Mouse (Mus musculus) hindlimb bud, embryonic 11.5 days (tissue): ENCODE data around the gene Limk2.

Experiments
- DNase-seq: peaks from one replicate; pipeline ENCODE4 v3.0.0-alpha.2; 2012; ENCODE audit warnings: low read depth, low spot score; ENCODE audit errors: extremely low spot score

The Limk2 gene

DNA sequence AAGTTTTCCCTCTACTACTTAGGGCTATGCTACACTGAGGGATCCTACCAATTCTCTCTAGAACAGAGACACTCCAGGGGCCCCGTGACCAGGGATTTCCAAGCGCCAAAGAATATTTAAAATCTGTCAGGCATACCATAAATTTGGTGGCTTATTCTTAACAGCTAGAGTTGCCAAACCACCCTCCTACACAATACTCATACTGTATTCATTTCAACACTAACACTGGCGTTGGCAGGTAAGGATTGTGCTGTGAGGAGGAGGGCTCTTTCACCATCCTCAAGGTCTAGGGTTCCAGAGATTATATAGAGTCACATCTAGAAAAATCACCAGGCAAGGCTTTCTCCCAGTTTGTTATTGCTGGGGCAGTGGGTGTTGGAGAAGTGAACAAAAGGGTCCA lies 7.4 kb upstream of the Limk2 start:
- no peak for DNase-seq

DNA sequence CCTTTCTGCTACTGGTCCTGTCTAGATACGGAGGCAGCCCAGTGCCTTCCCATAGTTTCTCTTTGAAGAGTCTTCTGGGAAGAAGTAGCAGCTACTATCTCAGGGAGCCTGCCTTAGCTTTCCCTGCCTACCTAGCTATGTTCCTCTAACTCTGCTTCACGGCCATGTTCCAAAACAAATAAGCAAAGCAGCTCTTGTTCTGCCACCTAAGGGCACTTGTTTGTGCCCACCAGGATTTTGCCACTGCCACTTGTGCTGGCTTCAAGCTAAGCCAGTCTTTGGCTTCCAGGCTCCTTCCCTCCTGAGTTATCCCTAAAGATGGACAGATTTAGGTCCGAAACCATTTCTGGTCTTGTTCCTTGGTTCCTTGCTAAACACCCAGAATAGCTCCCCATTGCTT lies 3.1 kb upstream of the Limk2 start:
- DNase-seq = no peak

GRCm38 (mm10) chr11:3408131-3408996 lies 625 bp downstream of the Limk2 start:
- DNase-seq = no peak

DNA sequence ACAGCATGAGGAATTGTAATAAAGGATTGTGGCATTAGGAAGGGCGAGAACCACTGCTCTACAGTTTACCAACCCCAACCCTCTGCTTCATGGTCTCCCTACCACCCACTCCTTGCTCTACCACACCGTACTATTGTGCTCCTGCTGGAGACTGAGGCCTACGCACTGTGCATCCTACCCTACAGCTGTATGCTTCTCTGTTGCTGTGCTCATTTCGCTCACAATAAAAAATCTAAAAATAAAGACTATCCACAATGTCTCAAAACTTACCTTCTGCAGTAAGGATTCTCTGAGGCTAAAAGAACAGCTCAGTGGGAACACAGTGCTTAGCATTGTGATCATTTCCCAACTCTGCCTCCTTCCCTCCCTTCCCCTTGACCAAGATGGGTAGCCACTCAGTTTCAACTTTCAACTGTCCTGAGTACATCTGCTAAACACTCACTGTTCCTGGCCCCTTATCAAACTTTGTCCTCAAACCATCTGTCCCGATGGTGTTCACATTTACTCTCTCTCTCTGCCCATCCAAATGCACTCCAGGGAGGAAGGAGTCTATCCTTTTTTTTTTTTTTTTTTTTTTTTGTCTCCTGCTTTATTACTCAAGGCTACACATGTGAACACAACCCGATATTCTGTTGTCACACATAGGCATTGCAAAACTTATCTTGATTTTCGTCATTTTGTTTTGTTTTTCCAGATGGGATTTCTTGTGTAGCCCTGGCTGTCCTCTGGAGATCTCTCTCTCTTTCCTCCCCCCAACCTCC lies 4.5 kb downstream of the Limk2 start:
- no peak for DNase-seq

DNA sequence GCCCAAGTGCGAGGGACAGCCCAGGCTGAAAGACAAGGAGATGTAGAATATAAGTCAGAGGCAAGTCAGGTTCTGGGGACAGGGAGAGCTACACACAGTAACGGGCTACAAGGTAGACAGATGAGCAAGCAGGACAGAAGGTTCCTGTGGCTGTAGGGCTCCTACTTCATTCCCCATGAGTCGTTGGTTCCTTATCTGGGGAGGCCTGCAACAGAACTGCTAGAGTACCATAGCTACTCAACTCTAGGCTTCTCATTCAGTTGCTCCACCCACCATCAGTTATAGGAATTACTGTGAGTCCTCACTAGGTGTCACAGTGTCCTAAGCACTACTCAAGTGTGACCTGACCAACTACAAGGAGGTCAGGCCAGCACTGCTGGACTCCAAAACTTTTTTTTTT lies 6.0 kb downstream of the Limk2 start:
- no peak for DNase-seq

- DNase-seq = no peak
Measured at GRCm38 (mm10) chr11:3398318-3398717, 10.7 kb downstream of the Limk2 start.

DNA sequence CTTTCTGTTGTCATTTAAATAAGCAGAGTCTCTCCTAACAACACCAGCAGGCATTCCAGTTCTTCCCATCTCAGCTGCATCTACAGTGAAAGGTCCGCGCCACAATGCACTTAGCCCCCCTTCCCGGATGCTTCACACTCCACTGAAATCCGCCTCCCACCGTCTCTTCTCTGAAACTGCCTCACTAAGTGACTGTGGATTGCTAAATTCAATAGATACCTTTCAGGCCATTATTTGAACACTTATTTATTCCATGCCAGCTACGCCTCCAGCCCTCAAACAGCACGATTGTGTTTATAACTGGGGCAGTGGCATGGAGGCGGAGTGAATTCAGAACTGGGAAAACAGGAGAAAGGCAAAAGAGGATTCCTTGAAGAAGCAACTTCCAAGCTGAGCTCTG lies 12.4 kb downstream of the Limk2 start:
- DNase-seq = no peak

GRCm38 (mm10) chr11:3396091-3396490 lies 12.9 kb downstream of the Limk2 start:
- DNase-seq = no peak

DNA sequence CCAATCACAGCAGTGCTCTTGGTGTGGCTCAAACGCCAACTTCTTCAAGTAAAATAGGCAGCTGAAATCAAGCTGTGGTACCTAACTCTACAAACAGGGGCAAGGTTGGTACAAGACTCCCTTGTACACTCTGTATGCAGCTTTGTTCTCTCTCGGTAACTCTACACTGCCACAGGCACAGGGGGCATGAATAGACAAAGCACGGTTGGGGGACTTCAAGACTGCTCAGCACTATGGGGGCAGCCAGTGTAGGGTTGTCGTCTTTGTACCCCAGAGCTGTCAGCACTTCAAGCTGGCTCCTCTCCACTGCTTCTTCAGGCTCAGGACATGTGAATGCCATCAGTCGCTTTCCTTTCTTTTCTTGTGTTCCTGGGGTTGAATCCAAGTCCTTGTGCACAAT lies 14.5 kb downstream of the Limk2 start:
- no peak for DNase-seq

- no peak for DNase-seq
Measured at GRCm38 (mm10) chr11:3392526-3392925, 16.5 kb downstream of the Limk2 start.

GRCm38 (mm10) chr11:3390789-3391188 lies 18.2 kb downstream of the Limk2 start:
- DNase-seq = no peak

- no peak for DNase-seq
Measured at GRCm38 (mm10) chr11:3389996-3390395, 19.0 kb downstream of the Limk2 start.

DNA sequence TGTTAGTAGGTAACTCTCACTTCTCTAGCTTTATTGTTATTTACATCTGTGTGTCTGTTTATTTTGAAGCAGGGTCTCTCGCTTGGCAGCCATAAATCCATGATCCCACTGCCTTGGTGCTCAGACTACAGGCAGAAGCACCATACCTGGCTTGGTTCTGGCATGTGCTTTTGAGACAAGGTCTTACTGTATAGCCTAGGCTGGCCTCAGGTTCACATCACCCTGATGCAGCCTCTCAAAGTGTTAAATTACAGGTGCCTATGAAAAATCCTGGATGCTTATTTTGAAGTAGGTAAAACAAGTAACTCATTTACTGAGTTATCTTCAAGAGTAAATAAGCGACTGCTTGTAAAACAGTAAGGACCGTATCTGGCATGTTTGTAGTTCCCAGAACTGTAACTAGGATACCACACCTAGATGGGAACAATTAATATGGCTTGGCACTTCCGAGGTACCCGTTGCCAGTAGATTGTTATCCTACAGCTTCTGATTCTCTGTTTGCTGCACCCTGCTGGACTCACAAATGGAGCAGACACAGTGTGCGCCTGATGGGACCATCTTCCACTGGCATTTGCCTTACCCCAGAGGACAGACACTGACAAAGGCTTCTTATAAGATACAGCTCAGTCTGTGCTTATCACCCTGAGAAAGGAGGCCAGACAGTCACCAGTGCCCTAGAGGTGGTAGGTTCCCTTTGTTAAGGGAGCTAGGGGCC lies 21.4 kb downstream of the Limk2 start:
- no peak for DNase-seq

- DNase-seq = no peak
Measured at GRCm38 (mm10) chr11:3386941-3387368, 22.0 kb downstream of the Limk2 start.

- DNase-seq = no peak
Measured at GRCm38 (mm10) chr11:3382602-3383594, 26.1 kb downstream of the Limk2 start.

DNA sequence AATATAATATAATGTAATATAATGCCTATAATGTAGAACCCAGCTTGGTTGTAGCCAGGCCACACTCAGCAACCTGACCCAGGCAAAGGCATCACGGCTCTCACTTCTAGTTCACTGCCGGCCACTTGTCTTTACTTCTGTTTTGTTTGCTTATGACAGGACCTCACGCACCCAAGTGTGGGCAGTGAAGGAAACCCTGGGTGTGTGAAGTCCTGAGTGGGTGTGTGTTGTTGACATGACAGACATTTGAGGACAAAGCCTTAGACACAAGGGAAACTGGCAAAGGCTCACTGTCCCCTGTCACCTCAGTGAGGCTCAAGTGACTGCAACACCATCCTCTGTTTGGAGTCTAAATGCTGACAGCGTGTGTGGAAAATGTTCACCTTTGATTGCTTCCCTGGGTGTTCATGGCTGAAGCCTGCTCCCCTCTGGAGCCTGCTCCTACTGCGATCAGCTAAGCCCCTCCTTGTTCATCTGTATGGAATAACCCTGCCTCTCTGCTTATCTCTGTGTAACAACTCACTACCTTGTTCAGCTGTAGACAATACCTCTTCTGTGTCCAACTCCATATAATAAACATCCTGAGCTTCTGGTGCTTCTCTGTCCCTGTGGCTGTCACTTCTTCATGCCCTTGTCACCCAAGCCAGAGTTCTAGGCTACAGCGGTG lies 27.7 kb downstream of the Limk2 start:
- no peak for DNase-seq

DNA sequence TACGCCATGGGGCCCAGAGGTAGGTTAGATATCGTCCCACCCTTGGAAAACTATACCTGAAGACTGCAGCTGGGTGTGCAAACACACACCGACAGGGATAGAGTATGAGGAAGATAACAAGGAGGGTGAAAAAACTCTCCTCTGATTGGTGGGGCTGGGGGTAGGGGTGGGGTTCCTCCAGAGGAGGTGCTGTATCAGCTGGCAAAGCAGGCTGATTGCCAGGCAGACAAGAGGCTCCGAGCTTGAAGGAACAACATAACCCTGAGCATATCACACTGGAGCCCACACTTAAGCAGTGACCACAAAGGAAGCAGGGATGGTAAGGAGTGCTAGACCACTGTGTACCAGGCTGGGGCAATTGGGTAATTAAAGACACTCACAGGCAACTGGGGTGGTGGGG lies 29.6 kb downstream of the Limk2 start:
- DNase-seq = no peak

DNA sequence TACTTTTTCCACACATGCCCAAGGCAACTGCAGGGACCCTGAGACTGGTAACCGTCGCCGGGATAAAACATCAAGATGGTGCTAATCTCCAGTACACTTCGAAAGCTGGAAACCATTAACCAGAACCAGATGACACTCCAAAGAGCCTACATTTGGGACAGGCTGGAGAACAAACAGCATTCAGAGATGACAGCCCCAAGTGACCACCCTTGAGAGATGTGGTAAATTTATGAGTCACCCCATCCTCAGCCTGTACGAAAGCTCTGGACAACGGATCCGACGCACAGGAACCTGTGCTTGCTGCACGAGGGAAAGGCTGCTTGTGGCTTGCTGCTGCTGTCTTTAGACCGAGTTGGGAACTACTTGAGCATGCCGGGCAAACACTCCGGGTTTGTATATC lies 34.2 kb downstream of the Limk2 start:
- no peak for DNase-seq

DNA sequence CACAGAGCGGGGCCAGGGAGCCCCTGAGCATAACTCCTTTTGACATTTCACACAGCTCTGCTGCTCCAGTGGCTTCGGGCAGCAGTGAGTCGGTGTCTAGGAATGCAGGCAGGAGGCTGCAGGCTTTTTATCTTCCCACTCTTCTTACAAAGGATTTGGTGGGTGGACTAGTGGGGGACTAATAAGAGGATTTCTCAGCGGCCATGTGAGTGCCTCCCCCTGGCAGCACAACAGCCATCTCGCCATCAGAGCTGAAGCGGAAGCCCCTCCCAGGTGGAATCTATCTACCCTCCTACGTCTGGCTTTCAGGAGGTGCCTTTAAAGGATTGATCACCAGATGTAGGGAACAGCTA lies 34.7 kb downstream of the Limk2 start:
- no peak for DNase-seq
